Mouse (Mus musculus) testis, postnatal 10 days (tissue): ENCODE data around the gene Klf16.

Source experiments
- DNase-seq: peaks from one replicate; pipeline ENCODE4 v3.0.0; 2021; ENCODE audit warnings: low spot score

Gene Klf16

DNA sequence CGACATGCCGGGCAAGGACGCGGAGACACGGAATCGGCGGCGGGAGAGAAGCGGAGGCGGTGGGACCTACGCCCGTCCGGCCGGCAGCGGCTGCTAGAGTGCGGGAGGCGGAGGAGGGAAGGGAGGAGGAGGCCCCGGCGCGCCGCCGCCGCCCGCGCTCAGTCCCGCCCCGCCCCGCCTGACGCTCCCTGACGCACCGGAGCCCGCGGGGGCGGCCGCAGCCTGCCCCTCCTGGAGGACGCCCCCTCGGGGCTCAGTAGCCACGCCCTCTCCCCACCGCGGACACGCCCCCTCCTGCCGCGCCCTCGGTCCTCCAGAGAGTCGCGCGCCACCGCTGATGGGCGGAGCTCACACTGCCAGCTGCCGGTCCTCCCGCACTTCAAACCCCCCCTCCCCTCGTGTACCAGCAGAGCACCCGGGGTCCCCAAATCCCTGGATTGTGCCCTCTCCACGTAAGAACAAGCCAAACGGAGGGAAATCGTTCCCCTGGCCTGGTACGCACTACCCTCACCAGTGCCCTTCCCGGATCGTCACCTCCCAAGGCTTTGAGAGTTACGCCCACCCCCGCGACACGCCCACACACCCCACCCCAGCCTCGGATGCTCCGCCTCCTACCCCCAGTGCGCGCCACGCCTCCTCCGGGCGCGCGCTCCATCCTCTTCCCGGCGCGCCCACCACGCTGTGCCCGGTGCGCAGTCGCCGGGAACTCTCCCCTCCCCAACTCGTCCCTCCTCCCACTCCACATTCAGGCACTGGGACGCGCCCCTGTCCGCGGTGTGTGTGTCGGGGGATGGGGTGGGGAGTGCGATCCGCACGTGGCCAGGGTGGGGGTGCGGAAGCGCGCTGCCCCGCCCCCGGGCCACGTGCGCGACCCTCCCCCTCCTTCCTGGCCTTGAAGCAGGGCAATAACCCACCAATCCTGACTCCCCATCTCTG, at the start of gene Klf16:
Klf16 (minus strand) TSS at position 127 of the 936 bp plus-strand sequence.
- DNase-seq: peak; percentile 100

DNA sequence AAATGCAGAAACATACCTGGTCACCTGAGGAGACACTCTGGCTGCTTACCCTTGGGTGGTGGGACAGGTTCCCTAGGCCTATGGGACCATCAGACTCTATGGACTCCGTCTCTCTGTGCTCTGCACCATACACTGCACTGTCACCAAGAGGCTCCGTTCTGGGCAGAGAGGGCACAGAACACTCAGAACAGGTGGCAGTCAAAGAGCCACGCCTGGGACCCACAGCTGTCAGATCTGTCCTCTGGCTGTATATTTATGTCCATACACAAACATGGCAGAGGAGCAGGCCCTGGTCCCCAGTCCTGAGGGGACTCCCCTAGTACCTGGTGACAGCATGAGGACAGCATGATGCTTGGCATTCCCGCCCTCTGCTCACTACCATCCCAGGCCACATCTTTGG, 48.6 kb upstream of the Klf16 start:
- DNase-seq: no peak

DNA sequence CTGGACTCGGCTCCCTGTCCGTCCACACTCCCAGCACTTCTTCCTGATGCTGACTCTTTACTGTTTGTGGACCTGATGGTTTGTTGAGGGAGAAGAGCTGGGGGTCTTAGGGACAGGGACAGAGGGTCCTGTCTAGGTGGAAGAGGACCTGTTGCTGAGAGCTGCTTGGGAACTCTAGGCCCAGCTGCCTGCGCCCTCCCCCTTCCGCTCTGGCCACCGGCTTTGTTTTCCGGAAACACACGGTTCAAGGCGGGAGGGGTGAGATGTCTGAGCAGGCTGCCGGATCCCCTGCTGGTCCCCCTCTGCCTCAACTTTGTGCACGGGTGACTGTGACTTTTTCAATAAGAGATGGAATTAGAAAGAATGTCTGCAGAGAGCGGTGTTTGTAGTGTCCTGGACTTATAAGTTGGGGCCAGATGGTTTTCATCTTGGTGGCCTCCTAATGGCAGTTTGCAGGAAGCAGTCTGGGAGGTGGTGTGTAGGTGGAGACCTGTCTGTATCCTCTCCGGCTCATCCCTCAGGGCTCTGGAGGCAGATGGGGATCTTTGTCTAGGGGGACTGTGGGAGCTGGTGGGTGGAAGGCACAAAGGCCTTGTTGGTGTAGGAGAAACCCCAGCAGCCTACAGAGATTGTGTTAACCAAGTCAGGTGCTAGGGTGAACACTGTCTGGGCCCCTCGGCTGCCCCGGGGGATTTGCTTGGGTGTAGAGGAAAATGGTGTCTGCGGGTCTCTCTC, 46.5 kb upstream of the Klf16 start:
- peak; percentile 71 for DNase-seq

DNA sequence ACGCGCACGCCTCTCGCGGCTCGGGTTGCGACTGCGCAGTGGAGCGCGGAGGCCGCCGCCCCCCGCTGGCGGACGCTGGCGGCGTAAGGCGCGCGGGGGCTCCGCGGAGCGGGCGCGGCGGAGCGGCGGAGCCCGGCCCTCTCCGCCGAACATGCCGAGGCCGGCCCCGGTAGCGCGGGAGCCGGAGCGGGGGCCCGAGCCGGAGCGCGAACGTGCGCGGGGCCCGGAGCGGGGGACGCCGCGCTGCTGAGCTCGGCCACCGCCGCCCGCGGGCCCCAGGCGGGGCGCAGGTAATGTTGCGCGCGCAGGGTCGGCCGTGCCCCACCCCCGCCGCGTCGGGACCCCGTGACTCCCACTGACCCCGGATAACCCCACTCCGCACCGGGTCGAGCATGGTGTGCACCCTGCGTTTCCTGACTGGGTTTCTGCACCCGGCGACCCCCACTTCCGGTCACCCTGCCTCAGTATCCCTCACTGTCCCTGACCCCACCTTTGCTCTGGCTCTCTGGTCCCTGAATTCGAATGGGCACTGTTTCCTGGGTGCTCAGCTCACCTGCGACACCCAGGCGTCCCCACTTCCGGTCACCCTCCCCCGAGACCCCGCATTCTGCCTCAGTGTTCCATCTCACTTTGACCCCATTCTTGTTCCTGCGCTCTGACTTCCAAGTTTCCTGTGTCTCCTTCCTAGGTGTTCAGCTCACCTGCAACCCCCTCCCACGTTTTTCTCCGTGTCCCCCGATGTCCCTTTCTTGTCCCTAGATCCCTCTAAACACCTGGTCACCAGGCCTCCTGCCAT, 45.7 kb upstream of the Klf16 start, which contains the start of gene Csnk1g2:
Csnk1g2 (plus strand) TSS at position 178 of the 796 bp plus-strand sequence.
- DNase-seq: peak; percentile 86

DNA sequence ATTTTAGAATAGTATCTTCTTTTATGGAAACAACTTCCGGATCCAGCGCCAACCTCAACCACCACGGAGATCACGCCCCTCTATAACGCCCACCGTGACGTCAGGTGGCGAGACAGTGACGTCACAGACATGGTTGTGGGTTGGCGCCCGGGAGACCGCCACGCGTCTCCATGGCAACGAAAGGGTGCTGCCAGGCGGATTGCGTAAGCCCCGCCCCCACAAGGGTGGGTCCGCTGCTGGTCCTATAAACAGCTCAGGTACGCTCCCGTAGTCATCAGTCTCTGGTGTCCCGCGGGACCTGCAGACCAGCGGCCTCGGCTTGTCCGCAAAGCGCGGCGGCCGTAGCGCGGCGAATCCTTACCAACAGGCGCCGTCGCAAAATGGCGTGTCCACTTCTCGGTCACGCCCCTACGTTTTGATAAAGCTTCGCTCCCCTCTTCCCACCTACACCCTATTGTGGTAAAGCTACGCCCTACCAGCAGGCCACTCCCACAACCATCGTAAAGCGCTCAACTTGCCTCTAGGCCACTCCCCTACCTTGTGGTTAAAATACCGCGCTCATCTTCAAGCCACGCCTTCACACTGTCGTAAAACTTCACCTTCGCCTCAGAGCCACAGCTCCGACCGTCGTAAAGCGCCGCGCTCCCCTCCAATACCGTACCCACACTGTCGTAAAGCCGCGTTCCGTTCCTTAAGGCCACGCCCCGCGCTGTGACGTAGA, 45.0 kb upstream of the Klf16 start:
- DNase-seq: peak; percentile 99

DNA sequence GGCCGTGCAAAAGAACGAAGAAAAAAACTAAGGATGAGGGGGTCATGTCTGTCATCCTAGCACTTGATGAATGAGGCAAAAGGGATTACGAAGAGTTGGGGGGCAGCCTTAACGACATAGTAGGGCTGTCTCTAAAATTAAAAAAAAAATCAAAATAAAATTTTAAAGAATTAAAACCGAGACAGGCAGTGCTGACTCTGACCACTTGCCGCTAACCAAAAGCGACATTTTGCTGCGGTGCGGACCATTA, 44.5 kb upstream of the Klf16 start:
- DNase-seq: no peak

DNA sequence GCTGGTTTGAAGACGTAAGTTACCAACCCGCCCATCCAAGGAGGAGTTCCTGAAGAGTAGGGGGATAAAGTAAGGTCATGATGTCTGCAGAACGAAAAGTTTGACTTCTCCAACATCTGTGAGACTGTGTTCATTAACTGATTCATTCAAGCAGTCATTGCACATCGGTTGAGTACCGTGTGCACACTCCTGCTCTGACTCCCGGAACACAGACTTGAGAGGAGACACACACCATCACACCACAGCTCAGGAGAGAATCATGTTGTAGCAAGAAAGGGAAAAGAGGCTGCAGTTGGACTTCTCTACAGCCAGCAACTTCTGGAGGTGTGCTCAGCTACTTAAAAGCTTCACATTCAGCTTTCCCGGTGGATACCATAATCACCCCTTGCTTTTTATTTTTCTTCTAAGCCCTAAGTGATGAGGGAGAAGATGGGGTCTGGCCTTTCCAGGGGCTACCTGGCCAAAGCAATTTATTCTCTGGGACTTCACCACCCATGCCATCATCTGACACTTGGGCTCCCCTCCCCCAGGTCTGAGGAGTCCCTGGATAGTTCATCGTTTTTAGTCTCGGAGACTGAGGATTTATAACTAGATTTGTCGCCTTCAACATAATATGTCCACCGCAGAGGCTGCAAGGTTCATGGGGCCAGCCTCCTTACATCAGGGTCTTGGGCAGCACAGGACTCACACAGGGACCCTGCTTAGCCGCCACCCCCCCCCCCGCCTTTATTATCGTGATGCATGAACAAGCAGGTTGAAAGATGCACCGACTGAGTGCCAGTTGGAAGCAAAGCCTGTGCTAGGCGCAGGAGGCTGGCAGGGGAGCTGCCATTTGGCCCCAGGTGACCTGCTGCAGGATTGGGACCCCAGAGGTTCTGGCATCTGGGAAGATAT, 43.9 kb upstream of the Klf16 start:
- DNase-seq: no peak

DNA sequence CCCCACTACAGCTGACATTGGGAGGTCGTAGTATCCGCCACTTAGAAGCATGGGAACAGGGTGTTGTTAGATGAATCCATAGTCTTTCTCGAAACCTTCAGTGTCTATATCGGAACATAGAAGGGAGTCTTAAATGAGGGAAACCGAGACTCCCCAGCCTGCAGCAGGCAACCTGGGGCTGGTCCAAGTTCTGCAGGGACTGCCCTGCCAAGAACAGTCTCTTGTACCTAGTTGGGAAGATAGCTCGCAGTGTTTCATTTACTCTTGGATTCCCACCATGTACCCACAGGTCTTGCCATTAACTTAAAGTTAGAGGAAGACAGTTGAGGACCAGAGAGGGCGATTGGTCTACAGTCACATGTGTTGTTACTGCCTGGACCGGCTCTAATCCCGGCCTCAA, 43.2 kb upstream of the Klf16 start:
- no peak for DNase-seq

DNA sequence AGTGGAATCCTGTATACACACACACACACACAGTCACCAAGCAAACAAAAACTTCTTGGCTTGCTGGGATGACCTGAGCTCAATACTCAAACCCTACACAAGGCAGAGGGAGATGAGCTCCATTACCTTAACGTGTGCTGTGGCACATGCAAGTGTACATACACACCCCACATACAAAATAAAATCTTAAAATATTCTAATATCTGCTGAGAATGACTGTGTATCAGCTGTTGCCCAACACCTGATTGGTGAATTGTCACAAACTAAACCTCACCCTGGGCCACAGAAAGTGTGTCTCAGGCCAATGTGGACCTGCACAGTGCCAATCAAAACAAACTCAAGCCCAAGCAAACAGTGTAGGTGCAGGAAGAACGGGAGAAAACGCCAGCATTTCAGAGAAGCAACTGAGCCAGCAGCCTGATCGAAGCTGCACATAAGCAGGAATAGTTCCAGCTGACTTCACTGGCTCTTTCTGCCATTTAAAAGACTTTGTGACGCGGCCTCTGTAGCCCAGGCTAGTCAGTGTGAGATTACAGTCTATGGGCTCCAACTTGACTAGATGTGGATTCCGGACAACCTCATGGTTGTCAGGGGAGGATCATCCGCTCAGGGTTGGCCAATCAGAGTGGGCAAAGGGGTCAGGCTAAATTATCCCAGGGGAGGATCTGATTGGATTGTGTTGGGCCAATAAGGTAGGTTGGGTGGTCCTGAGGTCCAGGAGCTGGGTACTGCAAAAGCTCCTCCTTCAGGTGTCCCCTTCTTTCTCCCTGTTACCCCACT, 42.5 kb upstream of the Klf16 start:
- DNase-seq: no peak

DNA sequence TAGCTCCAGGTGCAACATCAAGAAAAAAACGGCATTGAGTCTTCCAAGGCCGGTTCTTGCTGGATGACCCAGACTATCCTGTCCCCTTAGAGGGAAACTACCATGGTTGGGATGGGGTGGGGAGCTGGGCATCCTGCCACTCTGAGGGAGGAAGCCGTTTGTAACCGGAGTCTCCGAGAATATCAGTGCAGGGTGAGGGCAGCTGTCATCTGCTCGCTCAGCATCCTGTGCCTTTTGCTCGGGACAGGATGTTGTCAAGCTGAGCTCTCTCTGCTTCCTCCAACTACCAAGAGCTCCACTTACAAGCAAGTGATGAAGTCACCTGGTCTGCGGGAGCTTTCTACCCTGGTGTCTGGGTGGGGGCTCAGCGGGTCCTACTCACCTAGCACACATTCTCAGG, 41.1 kb upstream of the Klf16 start:
- DNase-seq: no peak

DNA sequence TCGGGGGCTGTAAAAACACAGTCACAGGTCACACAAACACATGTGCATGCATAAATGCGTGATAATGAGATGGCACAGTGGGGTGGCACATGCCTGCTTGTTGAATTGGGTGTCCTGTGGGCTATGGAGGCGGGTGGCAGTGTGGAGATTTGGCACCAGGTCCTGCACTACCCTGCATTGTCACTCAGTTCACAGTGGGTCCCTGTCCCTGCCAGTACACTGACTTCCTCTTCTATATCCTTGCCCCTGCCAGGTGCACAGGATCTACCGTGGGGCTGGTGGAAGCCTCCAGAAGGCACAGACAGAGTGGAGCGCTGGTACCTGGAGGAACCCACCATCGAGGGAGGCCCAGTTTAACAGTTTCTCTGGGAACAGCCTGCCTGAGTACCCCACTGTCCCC, 37.2 kb upstream of the Klf16 start:
- DNase-seq: no peak

DNA sequence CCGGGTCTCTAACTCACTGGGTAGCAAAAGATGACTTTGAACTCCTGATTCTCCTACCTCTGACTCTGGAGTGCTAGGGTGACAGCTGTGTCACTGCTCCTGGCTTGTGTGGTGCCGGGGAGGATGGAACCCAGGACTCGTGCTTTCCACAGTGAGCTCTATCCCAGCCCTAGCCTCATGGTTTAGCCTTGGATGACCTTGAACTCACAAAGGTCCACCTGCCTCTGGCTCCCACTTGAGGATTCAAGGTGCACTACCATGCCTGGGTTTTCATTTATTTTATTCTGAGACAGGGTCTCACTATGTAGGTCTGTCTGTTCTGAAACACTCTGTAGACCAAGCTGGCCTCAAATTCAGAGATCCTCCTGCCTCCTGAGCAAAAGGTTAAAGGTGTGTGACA, 36.7 kb upstream of the Klf16 start:
- DNase-seq: no peak

DNA sequence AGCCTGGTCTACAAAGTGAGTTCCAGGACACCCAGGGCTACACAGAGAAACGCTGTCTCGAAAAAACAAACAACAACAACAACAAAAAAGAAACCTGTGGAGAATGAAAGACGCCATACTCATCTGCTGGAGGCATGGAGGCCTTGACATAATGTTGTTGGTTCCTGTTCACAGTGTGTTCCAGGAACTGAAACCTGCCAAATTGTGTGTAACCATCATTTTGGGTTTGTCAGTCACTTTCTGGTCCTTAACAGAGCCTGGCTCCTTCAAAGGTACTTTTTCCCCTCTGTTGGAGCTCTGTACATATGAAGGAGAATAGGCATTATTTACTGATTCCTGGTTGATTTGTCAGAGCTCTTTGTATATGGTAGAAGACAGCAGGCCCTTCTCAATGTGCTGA, 34.8 kb upstream of the Klf16 start:
- DNase-seq: no peak

DNA sequence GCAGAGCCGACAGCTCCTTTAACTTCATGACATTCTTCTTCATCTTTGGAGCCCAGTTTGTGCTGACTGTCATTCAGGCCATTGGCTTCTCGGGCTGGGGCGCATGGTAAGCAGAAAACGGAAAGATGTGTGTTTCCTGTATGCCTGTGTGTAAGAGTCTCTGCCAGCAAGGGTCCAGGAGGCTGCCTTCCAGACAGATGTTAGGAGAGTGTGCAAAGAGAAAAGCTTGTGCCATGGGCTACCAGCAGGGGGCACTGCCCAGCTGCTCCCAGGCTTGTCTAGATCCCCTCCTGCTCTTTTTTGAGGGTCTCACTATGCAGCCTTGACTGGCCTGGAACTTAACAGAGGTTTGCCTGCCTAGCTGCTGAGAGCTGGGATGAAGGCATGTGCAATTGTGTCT, 33.9 kb upstream of the Klf16 start:
- peak; percentile 67 for DNase-seq

DNA sequence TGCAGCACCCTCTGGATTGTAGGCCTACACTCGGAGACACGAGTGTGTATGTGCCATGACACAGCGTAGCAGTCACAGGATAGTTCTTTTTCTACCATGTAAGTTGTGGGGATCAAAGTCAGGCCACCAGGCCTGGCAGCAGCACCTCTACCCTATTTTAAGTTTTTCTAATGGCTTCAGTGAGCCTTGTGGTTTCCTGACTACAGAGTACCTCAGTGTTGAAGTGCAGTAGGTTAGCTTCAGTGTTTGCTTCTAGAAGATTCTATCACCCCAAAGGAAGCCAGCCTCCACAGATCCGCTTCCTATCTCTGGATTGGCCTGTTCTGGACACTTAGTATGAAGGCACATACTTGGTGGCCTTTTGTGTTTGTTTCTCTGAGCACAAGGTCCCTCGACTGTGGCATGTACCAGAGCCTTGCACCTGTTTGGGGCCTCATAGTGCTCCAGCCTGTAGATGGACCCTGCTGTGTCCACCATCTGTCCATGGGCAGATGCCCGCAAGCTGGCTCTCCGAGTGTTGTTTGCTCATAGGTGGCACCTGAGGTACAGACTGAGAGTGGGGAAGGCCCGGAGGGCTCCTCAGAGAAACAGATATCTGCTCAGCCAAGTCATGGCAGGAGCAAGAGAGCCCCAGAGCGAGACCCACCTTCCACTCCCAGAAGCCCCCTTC, 33.1 kb upstream of the Klf16 start:
- DNase-seq: no peak

DNA sequence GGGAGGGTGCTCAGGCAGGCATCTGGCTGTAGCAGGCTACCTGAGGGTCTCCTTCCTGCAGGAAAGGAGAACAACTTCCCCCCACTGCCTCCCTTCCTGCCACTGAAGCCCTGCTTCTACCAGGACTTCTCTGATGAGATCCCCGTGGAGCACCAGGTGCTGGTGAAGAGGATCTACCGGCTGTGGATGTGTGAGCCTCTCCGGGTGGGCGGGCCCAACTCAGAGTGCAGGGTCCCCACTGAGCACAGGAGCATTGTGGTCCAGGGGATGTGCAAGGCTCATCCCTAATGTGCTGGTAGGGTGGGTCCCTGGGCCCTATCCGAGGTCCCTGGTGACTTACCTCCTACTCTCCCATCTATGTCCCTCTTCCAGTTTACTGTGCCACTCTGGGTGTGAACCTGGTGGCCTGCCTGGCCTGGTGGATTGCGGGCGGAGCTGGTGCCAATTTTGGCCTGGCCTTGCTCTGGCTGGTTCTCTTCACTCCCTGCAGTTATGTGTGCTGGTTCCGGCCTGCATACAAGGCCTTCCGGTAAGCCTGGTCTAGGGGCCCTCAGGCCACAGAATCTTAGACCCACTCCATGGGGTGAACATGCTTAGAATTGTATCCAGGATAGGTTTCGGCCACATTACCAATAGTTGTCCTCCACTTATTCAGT, 32.3 kb upstream of the Klf16 start:
- DNase-seq: no peak

DNA sequence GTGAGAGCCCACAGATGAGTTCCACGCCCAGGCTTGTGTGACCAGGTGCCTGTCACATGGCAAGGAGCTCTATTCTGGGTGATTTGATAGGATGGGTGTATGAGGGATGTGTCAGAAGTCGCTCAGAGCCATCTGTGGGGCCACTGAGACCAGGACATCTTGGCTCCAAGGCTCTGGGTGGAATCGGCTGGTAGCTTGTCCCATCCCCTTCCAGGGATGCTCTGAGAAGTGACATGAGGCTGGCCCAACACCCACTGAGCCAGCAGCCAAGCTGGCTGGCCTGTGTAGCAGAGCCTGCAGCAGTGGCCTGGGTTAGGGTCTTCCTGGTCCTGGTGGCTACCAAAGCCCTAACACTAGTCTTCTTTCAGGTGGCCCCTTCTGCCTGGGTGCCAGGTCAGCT, 31.3 kb upstream of the Klf16 start:
- no peak for DNase-seq

DNA sequence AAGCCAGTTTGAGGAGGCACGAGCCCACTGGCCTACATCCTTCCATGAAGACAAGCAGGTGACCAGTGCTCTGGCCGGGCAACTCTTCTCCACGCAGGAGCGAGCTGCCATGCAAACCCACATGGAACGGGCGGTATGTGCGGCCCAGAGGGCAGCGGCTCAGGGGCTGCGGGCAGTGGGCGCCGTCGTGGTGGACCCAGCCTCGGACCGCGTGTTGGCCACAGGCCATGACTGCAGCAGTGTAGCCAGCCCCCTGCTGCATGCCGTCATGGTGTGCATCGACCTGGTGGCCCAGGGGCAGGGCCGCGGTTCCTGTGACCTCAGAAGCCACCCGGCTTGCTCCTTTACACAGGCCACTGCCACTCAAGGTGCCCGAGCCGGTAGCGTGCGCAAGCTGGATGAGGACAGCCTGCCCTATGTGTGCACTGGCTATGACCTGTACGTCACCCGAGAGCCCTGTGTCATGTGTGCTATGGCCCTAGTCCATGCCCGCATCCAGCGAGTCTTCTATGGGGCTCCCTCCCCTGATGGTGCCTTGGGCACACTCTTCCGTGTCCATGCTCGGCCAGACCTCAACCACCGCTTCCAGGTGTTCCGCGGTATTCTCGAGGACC, 29.7 kb upstream of the Klf16 start:
- DNase-seq: no peak

DNA sequence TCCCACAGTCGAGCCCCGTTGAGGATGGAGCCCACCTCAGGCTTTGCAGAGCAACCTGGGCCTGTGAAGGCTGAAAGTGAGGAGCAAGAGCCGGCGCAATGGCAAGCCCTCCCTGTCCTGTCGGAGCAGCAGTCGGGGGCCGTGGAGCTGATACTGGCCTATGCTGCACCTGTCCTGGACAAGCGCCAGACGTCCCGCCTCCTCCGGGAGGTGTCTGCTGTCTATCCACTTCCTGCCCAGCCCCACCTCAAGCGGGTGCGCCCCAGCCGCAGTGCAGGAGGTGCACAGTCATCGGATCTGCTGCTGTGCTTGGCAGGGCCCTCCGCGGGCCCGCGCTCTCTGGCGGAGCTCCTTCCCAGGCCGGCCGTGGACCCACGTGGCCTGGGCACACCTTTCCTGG, 29.2 kb upstream of the Klf16 start:
- peak; percentile 69 for DNase-seq
